Mouse (Mus musculus) cerebral cortex, adult 2 months (tissue): Measurements from ENCODE around the gene Psmc5.

ENCODE experiments used
- WGBS: fragments of 180-500 bp; shearing (Covaris S2); methylation state at CpG from one replicate; pipeline ENCODE4 v1.1.7; 2018; 5-methylcytosine and 5-hydroxymethylcytosine counted together

Psmc5 gene

GRCm38 (mm10) chr11:106269060-106269431, 13.1 kb downstream of the Psmc5 start:
- WGBS: 36% methylated on average over 3 of the region's 3 CpGs

DNA sequence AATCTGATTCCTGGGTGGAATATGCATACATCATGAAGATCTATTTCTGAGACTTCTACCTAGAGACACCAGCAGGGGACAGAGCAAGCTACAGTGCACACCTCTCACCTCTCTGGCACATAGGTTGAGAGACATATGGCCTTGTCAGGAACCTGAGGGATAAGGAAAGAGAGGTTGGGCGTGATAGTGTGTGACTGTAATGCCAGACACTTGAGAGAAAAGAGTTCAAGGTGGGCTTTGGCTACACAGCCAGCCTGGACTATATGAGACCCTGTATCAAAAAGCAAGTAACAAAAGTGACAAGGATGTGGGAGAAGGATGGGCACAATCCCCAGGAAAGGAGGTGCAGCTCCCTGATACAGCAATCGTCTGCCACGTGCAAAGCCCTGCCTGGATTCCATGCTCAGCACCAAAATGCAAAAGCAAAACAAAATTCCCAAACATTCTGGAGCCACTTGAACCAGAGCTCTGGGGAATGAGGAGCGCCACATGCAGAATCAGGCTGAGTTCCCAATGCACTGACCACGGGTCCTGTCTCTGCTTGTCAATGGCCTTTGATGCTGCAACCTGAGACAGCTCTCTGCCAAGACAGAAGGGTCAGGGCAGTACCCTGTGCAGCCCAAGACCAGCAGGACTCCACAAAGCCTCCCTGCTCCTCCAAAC, 15.3 kb downstream of the Psmc5 start:
- WGBS: 25% methylated on average over 5 of the region's 5 CpGs

DNA sequence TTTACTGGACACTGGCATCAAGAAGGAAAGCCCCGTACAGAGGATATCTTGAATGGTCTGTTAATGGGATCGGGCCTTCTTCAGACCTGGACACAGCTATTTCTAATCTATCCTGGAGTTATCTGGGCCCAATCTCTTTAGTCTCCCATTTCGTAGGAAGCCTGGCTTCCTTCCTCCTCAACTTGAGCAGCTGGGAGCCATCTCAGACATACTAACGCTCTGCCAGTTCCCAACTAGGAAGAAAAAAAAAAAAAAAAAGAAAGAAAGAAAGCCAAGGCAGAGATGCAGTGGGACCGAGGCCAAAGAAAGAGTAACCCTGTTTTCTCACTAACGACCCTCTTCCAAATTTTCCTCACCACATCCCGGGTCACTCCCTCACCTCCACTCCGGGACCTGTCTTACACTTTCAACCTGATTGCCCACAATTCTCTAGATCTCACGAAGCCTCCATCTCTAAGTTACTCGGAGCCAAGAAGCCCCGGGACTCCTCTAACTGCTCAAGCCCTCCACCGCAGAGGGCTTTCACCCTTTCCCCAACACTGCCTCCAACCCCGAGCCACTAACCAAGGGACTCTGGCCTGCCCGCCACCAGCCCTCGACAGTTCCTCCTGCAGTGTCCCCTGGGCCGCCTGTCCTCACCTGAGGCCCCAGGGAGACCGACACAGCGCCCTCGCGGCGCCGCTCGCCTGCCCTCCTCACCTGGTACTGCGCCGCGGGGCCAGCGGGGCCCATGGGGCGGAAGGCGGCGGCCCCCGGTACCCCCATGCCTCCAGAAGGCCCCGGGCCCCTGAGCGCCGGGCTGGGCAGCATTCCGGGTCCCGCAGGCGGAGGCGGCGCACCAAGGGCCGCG, 16.1 kb downstream of the Psmc5 start:
- under 1% methylated on average over 41 of the region's 41 CpGs for WGBS

DNA sequence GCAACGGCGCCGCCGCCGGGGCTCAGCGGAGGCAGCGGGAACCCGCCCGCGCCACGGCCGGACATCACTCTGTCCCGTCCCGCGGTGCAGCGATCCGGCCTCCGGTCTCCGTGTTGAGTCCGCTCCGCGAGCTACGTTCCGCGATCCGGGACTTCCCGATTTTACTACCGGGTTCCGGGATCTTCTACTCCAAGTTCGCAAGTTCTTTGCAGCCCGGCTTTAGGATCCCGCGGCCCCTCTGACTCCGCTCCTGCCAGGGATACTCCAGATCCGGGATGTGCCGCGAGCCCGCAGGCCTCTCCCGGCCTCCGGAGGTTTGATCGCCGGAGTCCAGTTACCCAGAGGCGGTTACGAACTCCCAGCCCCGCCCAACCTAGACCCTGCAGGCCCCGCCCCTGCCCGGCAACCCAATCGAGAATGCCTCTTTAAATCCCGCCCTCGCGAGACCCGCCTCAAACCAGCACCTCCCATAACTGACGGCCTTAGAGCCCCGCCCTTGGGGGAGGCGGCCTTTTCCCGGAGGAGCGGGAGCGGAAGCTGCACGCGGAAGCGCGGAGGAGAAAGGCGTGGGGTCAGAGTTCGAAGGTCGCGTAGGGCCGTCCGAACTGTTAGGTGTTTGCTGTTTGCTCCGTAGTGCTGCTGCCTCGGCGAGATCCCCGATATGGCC, 16.8 kb downstream of the Psmc5 start, which contains the start of gene Smarcd2:
TSS of gene Smarcd2 (minus strand) at position 329 of the 667 bp plus-strand sequence.
- under 1% methylated on average over 72 of the region's 72 CpGs for WGBS

GRCm38 (mm10) chr11:106273311-106273684, 17.3 kb downstream of the Psmc5 start:
- WGBS: 7% methylated on average over 16 of the region's 16 CpGs

DNA sequence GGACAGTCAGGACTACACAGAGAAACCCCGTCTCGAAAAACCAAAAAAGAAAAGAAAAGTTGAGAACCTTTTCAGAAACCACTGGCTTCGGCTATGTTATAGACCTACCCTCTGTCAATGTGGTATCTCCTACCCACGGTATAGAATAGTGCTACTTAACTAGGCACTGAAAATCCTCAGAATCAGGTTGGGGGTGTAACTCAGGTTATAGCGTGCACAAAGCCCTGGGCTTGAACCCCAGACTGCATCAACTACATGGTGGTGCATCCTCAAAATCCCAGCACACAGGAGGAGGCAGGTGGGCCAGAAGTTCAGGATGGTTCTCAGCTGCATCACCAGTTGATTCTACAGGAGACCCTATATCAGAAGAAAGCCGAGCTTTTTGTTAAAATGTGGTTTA, 17.9 kb downstream of the Psmc5 start:
- 96% methylated on average over 6 of the region's 6 CpGs for WGBS

DNA sequence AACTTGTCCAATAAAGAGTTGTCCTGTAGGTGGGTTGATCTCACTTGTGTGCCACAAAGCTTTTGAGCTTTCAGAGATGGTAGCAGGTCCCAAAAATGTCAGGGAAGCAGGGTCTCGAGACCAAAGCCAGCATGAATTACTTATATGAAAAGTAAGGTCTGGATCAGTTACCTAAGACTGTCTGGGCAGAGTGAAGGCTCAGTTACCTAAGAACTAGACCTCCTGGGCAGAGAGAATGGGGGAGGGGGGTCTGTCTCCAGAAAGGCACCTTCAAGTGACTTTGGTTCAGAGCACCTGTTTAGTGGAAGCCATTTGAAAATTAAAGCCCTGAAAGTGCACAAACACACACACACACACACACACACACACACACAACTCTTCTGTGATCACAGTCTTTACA, 18.4 kb downstream of the Psmc5 start:
- WGBS: 85% methylated on average over 1 of the region's 1 CpGs

DNA sequence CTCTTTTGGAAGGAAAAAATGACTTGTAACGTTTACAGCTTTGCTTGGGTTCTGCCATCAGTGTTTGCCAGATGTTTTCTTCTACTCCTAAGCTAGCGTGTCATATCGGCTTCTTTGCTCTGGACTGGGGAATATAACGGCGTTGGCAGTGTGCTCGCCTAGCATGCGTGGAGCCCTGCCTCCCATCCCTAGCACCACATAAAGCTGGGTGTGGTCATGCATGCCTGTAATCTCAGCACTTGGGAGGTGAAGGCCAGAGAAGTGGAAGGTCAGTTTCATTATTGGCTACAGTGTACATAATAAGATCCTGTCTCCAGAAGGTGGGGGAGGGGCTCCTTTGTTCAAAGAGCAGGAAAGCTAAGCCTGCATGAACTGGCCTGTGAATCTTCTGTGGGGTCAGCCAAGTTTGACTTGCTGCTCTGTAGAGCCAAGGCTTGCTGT, 19.0 kb downstream of the Psmc5 start:
- WGBS: 78% methylated on average over 7 of the region's 7 CpGs

- 4% methylated on average over 25 of the region's 25 CpGs for WGBS
Observed at GRCm38 (mm10) chr11:106276454-106276853, 20.5 kb downstream of the Psmc5 start, which contains the start of gene Tcam1. Gene Tcam1, plus strand, starts transcription at chr11:106276672.

- 88% methylated on average over 6 of the region's 6 CpGs for WGBS
Observed at GRCm38 (mm10) chr11:106282452-106282851, 26.5 kb downstream of the Psmc5 start.

DNA sequence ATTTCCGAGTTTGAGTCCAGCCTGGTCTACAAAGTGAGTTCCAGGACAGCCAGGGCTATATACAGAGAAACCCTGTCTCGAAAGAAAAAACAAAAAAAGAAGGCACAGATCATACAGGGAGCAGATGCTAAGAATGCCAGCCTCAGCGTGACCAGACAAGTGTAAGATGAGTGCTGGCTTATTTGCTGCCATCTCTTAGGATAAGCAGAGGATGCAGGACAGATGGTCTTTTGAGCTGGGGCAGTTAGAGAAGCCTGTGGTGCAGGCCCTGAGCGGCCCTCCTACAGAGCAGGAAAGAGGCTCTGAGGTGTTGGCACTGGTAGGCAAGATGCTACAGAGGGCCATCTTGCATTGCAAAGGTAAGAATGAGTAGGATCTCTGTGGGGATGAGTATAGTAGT, 27.4 kb downstream of the Psmc5 start:
- WGBS: 77% methylated on average over 4 of the region's 4 CpGs

DNA sequence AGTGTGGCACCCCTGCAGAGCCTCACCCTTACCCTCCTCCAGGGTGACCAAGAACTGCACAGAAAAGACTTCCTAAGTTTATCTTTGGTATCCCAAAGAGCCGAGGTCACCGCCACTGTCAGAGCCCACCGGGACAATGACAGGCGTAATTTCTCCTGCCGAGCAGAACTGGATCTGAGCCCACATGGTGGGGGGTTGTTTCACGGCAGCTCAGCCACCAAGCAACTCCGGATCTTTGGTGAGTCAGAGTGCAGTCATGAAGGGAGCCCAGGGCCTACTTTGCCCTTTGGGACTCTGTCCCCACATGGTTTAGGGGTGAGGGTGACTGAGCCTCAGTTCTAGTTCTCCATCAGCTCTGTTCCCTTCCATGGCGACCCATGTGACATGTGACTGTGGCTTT, 28.2 kb downstream of the Psmc5 start:
- 68% methylated on average over 8 of the region's 8 CpGs for WGBS

- 89% methylated on average over 7 of the region's 7 CpGs for WGBS
Observed at GRCm38 (mm10) chr11:106286206-106286605, 30.3 kb downstream of the Psmc5 start.

- WGBS: 38% methylated on average over 11 of the region's 11 CpGs
Observed at GRCm38 (mm10) chr11:106286987-106287386, 31.0 kb downstream of the Psmc5 start.

- 52% methylated on average over 8 of the region's 8 CpGs for WGBS
Observed at GRCm38 (mm10) chr11:106289369-106289768, 33.4 kb downstream of the Psmc5 start.

DNA sequence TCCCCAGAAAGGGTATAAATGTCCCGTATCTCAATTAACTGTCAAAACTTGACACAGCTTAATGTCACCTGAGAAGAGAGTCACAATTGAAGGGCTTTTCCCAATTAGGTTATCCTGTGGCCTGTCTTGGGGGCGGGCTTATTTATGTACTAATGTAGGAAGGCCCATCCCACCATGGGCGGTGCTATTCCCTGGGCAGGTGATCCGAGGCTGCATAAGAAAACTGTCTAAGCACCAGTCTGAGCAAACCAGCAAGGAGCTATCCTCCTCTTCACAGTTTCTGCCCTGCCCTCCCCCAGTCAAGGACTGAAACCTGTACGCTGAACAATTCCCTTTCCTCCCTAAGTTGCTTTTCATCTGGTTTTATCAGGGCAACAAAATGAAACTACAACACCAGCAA, 34.4 kb downstream of the Psmc5 start:
- 95% methylated on average over 5 of the region's 5 CpGs for WGBS

- 83% methylated on average over 2 of the region's 2 CpGs for WGBS
Observed at GRCm38 (mm10) chr11:106291861-106292260, 35.9 kb downstream of the Psmc5 start.

DNA sequence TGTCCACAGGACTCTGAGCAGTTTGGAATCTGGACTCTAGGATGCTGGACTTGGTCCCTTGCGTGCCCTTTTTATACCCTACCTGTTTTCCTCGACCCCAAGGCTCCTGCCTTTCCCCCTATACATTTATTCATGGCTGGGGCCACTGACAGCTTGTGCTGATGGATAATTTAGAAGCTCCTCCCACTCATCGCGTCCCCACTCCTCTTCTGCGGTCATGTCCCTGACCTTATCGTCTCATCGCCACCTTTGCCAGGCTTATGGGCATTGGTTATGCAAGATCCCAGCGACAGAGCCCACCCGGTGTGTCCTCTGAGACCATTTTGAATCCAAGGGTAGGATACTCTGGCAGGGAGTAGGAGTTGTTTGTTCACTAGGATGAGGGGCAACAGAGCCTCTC, 45.8 kb downstream of the Psmc5 start, which contains the start of gene Gh:
TSS of gene Gh (minus strand) at position 101 of the 400 bp plus-strand sequence.
- WGBS: 83% methylated on average over 9 of the region's 9 CpGs

GRCm38 (mm10) chr11:106302634-106303033, 46.7 kb downstream of the Psmc5 start:
- WGBS: 26% methylated on average over 2 of the region's 2 CpGs

- WGBS: 81% methylated on average over 10 of the region's 10 CpGs
Observed at GRCm38 (mm10) chr11:106305348-106306064, 49.6 kb downstream of the Psmc5 start.

GRCm38 (mm10) chr11:106306065-106306385, 50.1 kb downstream of the Psmc5 start:
- whole genome bisulfite sequencing: 92% methylated on average over 3 of the region's 3 CpGs

DNA sequence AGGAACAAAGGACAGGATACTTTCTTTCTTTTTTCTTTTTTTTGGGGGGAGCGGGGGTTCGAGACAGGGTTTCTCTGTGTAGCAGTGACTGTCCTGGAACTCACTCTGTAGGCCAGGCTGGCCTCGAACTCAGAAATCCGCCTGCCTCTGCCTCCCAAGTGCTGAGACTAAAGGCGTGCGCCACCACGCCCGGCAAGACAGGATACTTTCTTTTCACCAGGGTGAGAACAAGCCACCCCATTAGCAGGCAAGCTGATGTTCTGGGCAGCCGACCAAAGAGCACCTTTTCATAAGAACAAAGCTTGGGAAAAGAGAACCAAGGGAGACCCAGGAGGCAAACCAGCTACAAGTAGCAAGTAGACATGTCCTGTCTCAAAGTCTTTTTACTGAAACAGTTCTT, 50.8 kb downstream of the Psmc5 start:
- WGBS: 77% methylated on average over 9 of the region's 9 CpGs
